Mouse (Mus musculus): ENCODE data around the gene Nkx2-1.

Nkx2-1 gene

DNA sequence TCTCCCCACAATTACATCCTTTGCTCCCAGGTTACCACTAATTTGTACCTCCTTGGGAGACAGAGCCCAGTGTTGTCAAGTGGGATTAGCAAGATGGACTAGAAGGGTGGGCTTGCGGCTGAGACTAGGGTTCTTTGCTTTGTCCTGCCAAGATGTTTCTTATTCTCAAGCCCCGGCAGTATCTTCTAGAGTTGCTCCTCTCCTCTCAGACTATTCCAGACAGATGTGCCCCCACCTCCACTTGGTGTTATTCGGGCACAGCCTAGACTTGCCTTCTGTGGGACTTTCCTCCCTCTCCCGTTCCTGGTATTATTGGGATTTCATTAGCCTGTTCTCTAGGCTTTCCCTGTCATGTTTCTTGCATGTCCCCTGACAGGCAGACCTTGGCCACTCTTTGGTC lies 14.5 kb downstream of the Nkx2-1 start:
- in situ Hi-C loops (cut with MboI): no loop called here

- in situ Hi-C loops (cut with MboI): no loop called here
Observed at GRCm38 (mm10) chr12:56521106-56521840, 15.4 kb downstream of the Nkx2-1 start.

DNA sequence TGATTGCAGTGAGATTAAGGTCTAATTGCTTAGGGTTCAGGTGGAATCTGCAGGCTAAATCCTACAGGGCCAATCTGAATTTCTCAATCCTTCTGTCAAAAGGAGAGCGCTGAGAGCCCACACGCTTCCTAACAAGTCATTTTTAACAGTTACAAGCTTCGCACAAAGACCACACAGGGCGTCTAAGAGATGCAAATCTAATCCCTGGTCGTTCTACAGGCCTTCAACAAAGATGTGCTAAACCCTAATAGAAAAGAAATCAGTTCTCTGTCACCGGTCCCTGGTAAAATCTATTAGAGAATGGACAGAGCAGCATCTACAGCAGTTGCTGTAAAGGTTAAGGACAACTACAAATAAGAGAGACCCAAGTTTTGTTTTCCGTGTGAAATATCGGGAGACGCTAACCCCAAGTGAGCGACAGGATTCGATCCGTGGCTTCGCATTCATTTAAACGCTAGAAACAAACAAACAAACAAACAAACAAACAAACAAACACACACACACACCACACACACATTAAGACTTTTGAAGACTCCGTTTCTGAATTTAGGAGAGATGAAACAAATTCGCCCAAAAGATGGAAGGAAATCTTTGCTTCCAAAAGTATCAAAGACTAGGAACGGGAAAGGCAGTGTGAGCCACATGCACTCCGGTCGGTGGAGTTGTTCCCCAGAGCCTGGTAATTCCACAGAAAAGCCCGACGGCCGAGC lies 16.2 kb downstream of the Nkx2-1 start:
- in situ Hi-C loops (cut with MboI): no loop called here

- in situ Hi-C loops (cut with MboI): no loop called here
Observed at GRCm38 (mm10) chr12:56519738-56520191, 16.9 kb downstream of the Nkx2-1 start.

DNA sequence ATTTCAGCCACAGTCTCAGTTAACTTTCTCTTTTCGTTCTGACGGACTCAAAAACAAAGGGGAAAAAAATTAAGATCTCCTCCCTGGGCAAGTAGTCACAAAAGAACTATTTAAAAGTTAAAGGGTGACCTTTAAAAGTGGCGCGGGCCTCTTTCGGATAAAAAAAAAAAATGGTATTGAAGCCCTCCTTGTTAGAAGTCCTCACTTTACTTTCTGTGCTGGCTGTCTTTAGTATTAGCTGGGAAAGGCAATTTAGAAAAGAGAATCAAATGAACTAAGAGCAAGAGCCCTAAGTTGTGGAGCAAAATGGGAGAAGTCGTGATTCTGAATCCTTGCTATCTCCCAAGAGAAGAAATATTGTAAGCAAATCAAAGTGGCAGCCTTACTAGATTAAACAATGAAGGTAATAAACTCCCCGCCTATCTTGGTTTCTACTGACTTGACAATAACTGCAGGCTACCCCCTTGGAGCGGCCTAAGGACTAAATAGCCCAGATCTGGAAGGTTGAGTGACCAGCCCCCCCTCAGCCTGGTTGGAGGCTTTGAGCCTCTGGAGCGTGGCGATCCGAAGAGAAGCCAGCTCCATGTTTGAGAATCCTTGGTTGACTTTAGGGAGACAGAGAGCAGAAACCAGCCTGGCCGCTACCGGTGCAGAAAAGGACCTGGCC lies 17.5 kb downstream of the Nkx2-1 start:
- in situ Hi-C loops (cut with MboI): no loop called here

GRCm38 (mm10) chr12:56518221-56518620 lies 18.5 kb downstream of the Nkx2-1 start:
- in situ Hi-C loops (cut with MboI): no loop called here

DNA sequence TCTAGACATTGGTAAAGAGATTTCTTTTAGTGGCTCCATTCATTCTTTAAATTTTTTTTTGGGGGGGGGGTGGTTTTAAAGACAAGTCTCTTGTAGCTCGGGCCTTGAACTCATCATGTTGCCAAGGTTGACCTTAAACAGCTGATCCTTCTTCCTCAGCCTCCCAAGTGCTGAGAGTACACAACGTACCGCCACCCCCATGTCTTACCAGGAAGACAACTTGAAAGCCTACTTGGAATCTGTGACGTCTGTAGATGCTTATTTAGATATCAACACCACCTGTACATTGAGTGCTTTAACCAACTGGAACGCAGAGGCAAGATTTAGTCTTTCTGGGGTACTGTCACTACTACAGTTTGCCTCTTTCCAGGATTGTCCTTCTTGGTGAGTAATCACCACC lies 21.9 kb downstream of the Nkx2-1 start:
- in situ Hi-C loops (cut with MboI): no loop called here

DNA sequence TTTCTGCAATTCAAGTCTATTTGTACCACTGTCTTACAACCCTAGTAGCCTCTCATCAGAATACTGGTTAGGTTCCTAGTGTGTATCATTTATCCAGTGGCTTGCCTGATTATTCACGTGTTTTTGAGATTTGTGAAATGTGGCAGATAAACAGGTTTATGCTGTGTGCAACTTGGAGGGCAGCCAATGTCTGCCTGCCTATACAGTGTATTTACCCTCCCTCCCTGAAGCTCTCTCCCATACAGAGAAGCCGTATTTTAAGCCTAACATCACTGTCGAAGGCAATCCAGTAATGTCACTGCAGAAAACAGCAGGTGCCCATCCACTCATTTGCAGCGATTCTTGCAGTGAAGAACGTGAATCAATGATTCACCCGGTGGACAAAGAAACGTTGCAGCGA lies 28.3 kb downstream of the Nkx2-1 start:
- in situ Hi-C loops (cut with MboI): no loop called here

DNA sequence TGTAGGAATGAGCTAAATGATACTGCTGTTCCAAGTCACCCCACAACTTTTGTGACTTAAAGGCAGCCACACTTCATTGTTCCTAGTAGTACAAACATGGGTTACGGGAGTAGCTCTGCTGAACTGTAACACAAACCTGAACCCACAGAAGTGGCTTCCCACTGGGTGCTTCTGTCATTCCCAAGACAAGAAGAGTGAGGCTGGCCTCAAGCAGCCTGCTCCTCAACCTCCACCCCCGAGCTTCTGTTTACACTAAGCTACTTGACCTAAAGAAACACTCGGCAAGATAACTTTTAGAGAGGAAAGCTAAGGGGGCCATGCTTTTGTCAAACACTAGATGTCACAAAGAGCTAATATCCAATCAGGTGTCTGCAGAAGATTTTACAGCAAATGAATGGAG lies 49.7 kb downstream of the Nkx2-1 start:
- in situ Hi-C loops (cut with MboI): no loop called here

DNA sequence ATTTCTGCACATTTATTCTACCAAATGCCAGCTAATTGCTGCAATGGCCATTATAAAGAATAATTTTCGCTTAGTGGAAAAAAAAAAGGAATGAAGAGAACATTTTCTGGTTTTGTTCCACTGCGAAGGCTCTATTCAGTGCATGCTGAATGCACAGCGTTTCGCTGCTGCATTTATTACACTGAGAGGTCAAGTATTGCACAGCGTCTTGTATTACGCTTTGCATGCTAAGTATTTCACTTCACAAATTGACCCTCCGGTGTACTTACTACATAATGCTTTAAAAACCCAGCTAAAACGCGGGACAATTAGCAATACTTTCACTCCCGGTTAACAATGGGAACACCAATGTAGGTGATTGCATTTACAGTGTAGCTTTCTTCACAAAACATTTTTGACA lies 54.1 kb downstream of the Nkx2-1 start:
- in situ Hi-C loops (cut with MboI): no loop called here

Data from mature B cell (primary cell).